Mouse (Mus musculus): ENCODE results near the gene Nkx1-2.

Gene Nkx1-2

GRCm38 (mm10) chr7:132604720-132605119 lies 5.3 kb upstream of the Nkx1-2 start:
- no peak for DNase-seq

- DNase-seq, result no peak
These were observed 1.5 kb upstream of the Nkx1-2 start for GRCm38 (mm10) chr7:132600926-132601325.

DNA sequence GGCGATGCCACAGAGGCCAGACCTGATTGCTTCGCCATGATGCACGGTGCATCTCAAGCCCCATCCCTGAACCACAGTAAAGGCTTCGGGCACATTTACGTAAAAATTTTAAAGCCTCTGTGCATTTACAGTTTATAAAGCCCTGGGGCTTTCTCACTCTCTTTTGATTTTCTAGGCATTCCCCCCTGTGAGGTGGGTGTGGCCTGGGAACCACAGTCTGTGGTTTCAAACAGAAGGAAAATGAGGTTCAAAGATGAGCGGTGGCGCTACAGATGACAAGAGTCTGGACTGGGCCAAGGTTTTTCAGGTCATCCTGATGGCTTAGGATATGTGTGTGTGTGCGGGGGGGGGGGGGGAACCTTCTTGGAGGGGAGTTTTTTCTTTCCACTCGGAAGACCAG lies 589 bp upstream of the Nkx1-2 start:
- DNase-seq, result no peak

GRCm38 (mm10) chr7:132597251-132598041 lies 2.0 kb downstream of the Nkx1-2 start:
- peak in 1 of 2 experiments; percentile 31 for DNase-seq

DNA sequence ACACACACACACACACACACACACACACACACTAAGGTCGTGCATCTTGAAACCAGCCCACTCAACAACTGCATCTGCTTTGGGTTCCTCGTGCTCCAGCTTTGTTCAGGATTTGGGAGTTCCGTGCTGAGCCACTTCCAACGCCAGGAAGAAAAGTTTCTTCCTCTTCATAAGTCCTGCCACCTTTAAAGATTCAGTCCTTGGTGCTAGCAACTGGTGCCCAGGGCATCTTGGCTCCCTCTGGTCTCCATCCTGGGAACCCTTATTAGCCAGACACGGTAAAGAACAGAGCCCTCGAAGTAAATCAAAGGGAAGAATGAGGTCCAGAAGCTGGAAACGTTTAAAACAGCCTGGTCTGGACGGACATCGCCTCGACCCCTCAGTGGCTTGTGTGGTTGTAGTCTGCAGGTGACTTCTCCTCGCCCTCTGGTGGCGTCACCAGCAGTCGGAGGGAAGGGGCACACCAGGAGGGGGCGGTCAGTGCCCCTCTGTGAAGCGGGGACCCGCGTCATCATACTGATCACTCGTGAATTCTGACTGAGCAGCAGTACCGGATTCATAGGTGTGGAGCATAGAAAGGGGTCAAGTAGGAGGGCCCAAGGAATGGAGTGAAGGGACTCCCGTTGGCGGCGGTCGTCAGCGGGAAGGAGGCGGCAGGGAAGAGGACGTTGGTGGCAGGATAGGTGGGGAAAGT lies 2.7 kb downstream of the Nkx1-2 start:
- no peak for DNase-seq

GRCm38 (mm10) chr7:132595787-132596186 lies 3.6 kb downstream of the Nkx1-2 start:
- no peak for DNase-seq

DNA sequence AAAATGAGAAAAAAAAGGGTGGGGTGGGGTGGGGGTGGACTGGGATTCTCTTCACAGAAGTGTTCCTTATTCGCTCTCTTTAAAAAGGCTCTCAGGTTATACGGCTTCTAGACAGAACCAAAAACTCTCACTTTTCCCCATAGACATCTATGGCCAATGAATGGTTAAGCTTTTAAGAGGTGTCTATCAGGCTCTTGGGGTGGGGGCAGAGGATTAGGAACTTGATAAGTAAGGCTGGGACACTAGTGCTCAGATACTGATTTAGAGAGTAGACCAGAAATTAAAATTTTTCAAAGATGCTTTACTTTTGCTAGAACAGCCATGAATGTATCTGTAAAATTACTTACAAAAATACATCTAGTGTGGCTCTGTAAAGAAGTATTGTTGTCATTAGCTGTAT lies 5.1 kb downstream of the Nkx1-2 start:
- DNase-seq, result no peak

DNA sequence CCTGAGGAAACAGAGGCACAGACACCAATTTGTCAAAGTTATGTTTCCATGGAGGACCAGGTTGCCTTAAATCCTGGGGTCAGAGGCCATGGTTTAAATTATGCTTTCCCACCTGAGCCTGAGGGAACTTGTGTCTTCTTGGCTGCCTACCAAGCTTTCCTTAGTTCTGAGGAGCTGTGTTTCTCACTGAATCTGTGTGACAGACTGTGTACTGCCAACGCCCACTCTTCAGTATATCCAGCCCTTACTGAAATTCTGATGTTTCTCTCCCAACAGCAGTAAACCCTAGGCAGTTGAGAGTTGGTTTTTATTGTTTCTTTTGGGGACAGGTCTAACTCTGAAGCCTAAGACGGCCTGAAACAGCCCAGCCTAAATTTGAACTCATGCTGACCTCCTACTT lies 5.7 kb downstream of the Nkx1-2 start:
- DNase-seq, result no peak

GRCm38 (mm10) chr7:132589610-132590009 lies 9.8 kb downstream of the Nkx1-2 start:
- DNase-seq, result peak; percentile 53 to 59

DNA sequence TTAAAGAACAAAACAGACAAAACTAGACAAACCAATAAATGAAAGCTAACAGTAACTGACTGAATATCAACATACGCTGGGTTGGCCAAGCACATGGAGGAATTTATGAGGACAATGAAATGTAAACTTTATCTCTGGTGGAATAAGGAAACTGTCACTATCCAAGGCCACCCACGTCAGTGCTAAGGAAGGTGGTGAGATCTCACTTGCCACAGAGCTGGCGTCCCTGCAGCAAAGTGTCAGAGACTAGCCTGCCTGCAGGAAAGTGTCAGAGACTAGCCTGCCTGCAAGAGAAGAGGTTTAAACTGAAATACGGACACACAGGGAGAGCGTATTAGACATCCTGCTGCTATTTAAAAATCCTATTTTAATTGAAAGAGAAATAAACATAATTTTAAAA lies 12.3 kb downstream of the Nkx1-2 start:
- no peak for DNase-seq

- no peak for DNase-seq
These were observed 13.5 kb downstream of the Nkx1-2 start for GRCm38 (mm10) chr7:132585695-132586491.

DNA sequence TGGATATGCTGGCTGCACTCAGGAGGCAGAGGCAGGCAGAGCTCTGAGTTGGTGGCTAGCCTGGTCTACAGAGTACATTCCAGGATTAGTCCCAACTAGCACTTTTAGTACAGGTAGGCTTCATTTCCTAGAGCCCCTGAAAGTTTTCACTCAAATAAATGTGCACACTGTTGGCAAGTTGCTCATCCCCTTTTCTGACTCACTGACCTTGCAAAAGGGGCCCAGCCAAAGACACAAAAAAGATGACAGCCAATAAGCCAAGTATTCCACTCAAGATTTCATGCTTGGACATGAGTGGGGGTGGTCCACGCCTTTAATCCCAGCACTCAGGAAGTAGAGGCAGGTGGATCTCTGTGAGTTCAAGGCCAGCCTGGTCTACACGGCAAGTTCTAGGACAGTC lies 18.0 kb downstream of the Nkx1-2 start:
- no peak for DNase-seq

DNA sequence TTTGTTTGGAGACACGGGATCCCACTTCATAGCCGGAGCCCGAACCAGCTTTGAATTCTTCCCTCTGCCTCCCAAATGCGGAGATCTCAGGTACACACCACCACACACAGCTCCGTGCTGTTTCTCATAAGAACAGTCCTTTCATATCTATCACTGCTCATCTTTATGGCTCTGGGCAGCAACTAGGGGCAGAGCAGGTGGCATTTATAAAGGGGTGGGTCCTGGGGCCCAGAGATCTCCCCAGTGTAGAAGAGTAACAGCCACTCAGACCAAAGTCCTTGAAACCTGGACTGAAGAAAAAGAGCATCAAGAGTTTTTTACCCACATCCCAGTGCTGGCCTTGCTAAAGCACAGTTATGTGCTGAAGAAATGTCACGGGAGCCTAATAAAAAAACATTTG lies 18.9 kb downstream of the Nkx1-2 start:
- DNase-seq, result no peak

GRCm38 (mm10) chr7:132576891-132577290 lies 22.5 kb downstream of the Nkx1-2 start:
- no peak for DNase-seq

DNA sequence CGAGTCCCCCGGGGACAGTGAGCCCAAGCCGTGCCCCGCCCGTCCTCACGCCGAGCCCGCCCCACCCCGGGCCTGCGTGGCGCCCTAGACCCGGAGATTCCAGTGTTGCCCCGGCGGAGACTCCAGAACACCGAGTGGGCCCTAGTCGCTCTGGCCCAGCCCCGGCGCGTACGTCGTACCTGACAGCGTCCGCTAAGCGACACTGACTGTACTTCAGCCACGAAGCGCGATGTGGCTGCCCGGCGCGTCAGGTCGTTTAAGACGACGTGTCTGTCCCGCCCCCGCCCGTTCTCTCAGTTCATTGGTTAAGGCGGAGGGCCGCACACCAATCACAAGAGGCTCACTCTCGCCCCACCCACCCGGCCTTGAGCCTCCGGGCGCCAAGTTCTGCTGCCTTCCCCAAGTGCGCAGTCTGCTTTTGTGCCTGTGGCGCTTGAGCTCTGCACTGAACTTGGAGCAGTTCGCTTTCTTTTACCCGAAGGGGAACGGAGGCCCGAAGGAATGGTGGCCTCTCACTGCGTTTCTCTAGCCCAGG lies 23.3 kb downstream of the Nkx1-2 start, which contains the start of gene Oat:
Oat (minus strand) TSS at position 283 of the 535 bp plus-strand sequence.
- peak; percentile 96 to 97 for DNase-seq

DNA sequence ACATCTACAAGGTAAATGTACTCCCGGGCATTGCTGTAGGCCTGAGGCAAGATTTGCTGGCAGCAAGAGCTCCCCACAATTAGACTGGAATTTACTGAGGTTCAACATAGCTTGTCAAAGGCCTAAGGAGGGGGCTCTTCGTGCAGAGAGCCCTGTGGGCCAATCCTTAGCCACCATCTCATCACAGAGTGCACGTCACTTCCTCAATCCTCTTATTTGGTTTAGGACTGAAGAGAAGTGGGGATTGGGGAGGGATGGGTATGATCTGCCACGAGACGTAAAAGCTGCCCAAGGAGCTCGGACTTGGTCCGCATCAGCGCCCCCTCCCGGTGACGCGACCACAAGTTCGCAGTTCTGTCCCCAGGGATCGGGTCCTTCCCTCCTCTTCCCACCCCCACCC lies 23.8 kb downstream of the Nkx1-2 start:
- peak; percentile 85 to 90 for DNase-seq

DNA sequence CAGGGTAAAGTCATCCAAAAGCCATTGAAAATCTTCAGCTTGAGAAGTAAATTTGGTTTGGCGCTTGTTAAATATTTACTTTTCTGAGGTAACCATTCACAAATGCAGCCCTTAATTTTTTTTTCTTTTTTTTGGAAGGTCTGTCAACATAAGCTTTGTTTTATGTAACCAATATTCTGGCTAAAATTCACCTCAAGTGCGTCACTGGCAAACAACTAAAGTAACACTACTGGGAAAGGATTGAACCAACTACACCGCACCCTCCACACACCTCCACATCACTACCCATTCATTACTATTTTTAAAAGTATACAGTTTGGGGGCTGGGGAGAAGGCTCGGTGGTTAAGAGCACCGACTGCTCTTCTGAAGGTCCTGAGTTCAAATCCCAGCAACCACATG lies 24.8 kb downstream of the Nkx1-2 start:
- peak; percentile 13 to 64 for DNase-seq

- DNase-seq, result no peak
These were observed 26.2 kb downstream of the Nkx1-2 start for GRCm38 (mm10) chr7:132573205-132573604.

- no peak for DNase-seq
These were observed 26.7 kb downstream of the Nkx1-2 start for GRCm38 (mm10) chr7:132572738-132573137.

- DNase-seq, result peak; percentile 76 to 85
These were observed 28.0 kb downstream of the Nkx1-2 start for GRCm38 (mm10) chr7:132571481-132571880.

DNA sequence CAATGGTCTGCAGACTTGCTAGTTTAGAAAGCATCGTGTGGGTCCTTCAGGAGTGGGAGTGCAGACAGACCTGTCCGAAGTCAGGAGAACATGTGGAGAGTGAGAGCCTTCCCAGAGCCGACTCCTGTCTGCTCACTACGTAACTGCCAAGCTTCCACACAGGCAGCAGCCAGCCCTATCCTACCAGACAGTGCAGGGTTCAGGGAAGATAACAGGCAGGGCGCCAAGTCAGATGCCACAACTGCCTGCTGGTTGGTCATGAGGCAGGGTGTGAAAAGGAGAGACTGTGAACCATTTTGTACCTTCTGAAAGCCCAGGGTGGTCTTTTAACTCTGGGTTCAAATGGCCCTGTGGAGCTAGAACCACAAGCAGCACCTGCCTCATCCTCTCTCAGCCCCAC lies 29.4 kb downstream of the Nkx1-2 start:
- peak; percentile 89 to 93 for DNase-seq

- no peak for DNase-seq
These were observed 30.6 kb downstream of the Nkx1-2 start for GRCm38 (mm10) chr7:132568817-132569216.

DNA sequence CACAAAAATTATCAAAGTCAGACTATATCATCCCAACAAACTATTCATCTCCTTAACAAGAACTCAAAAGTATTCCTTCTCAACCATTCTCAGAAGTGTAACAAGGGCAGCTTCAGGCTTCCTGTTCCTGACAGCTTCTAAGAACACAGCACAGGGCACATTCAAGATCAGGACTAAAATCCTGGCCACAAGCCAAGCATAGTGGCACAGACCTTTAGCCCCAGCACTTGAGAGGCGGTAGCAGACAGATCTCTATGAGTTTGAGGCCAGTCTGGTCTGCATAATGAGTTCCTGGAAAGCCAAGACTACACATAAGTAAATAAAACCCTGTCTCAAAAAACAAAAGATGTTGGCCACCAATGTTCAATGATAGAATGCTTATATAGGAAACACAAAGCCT lies 33.6 kb downstream of the Nkx1-2 start:
- DNase-seq, result peak; percentile 74 to 81

All from kidney, postnatal 36 days (tissue).